Mouse (Mus musculus) liver, embryonic 14.5 days (tissue): ENCODE data around the gene Rftn2. TPM values are rescaled to one million over a fixed set of nuclear protein-coding genes. Genes with fewer than 3 reads are reported as not detected.
A peak's percentile ranks its signal among the peaks of the same experiment; 100 is the strongest.

ENCODE experiments used
- ATAC-seq: fragments of 200-750 bp; cut with Nextera tagmentation; 2 replicates; pipeline ENCODE4 v1.8.0; 2017; ENCODE audit warnings: moderate number of reproducible peaks, mild to moderate bottlenecking, moderate library complexity; ENCODE audit not compliant: insufficient read depth
- DNase-seq, 3 experiments: peaks; one replicate each; pipeline ENCODE4 v3.0.0-alpha.2; 2012 to 2013; ENCODE audit warnings: low read depth in 3 of 3, low spot score in 3 of 3
- H3K27ac ChIP-seq: fragments of 300-500 bp; sonication (generic); 2 replicates; pipeline ENCODE4 v1.5.1; 2014; ENCODE audit warnings: moderate library complexity, mild to moderate bottlenecking, control low read depth, inconsistent platforms
- H3K27me3 ChIP-seq: fragments of 300-500 bp; sonication (generic); 2 replicates; pipeline ENCODE4 v1.6.1; 2014; ENCODE audit warnings: mild to moderate bottlenecking, low read length, moderate library complexity; ENCODE audit not compliant: control insufficient read depth, insufficient read depth
- H3K36me3 ChIP-seq: fragments of 300-500 bp; sonication (generic); replicated peaks from 2 replicates; pipeline ENCODE4 v1.6.1; 2014; ENCODE audit warnings: low read depth; ENCODE audit not compliant: control insufficient read depth, insufficient read depth
- H3K4me1 ChIP-seq, 2 experiments: fragments of 200-500 bp in 1 of 2; fragments of 300-500 bp in 1 of 2; sonication (generic) in 1 of 2; replicated peaks; 2 replicates each; pipeline ENCODE4 v1.6.1; 2012 to 2014; ENCODE audit warnings: antibody characterized with exemption in 1 of 2, inconsistent platforms in 1 of 2, low read length in 1 of 2; ENCODE audit not compliant: control insufficient read depth in 2 of 2, insufficient read depth in 2 of 2
- H3K4me2 ChIP-seq: fragments of 300-500 bp; sonication (generic); 2 replicates; pipeline ENCODE4 v1.6.1; 2014; ENCODE audit warnings: low read depth, mild to moderate bottlenecking, control low read depth, moderate library complexity
- H3K4me3 ChIP-seq, 2 experiments: fragments of 200-500 bp in 1 of 2; fragments of 300-500 bp in 1 of 2; sonication (generic) in 1 of 2; 2 replicates each; pipeline ENCODE4 v1.5.1; 2012 to 2014; ENCODE audit warnings: low read depth in 2 of 2, low read length in 2 of 2, mild to moderate bottlenecking in 2 of 2, control low read depth in 1 of 2, inconsistent platforms in 1 of 2, moderate library complexity in 1 of 2; ENCODE audit not compliant: insufficient read depth in 1 of 2
- H3K9ac ChIP-seq: fragments of 300-500 bp; sonication (generic); replicated peaks from 2 replicates; pipeline ENCODE4 v1.6.1; 2014; ENCODE audit warnings: mild to moderate bottlenecking, control low read depth, moderate library complexity
- H3K9me3 ChIP-seq: fragments of 300-500 bp; sonication (generic); 2 replicates; pipeline ENCODE4 v1.6.1; 2016; ENCODE audit warnings: low read length, mixed read lengths; ENCODE audit not compliant: control insufficient read depth
- CTCF ChIP-seq: IDR thresholded peaks from 2 replicates; pipeline ENCODE4 v1.5.1; 2016; ENCODE audit warnings: antibody characterized with exemption, low read depth, control low read depth
- EP300 ChIP-seq: IDR thresholded peaks from 2 replicates; pipeline ENCODE4 v1.6.1; 2016; ENCODE audit warnings: antibody characterized with exemption, low read depth
- WGBS: fragments of 180-500 bp; shearing (Covaris S2); extraction: QIAGEN DNeasy Blood & Tissue Kit; methylation state at CpG from one replicate; pipeline ENCODE4 v1.1.7; 2014; ENCODE audit not compliant: insufficient replicate concordance; 5-methylcytosine and 5-hydroxymethylcytosine counted together
- polyA plus RNA-seq, 2 experiments: library from polyadenylated mRNA; depleted of rRNA in 1 of 2; stranded (reverse) in 1 of 2; unstranded in 1 of 2; fragments of >200 nt; fragmentation: Nextera tagmentation in 1 of 2; extraction: Ambion mirVana in 1 of 2; gene quantifications; 2 replicates each; pipeline versions ENCODE4 v1.2.1 to v1.2.3; 2012 to 2014

Gene Rftn2
- polyA plus RNA-seq, 2 experiments, result 0.37 to 0.38 TPM

DNA sequence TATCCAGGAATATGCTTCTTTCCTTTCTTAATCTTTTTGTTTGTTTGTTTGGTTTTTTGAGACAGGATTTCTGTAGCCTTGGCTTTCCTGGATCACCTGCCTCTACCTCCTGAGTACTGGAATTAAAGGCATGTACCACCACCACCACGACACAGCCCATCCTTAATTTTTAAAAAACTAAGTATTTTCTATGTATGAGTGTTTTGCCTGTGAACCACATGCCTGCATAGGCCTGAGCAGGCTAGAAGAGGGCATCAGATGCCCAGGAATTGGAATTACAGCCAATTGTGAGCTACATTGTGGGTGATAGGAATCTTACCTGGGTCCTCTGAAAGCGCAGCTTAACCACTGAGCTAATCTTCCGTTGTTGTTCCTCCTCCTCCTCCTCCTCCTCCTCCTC lies 92.3 kb downstream of the Rftn2 start:
- H3K9me3 ChIP-seq, result no peaks in the 10 kb centered on the region
- TF ChIP-seq CTCF (no peak), EP300 (no peak)
- no peak for ATAC-seq
- DNase-seq, result no peak
- H3K36me3 ChIP-seq, result no peaks in the 10 kb centered on the region; the same call in 1 of the 2 replicates
- H3K4me3 ChIP-seq, result no peak overlapping the region
- no peak overlapping the region for H3K4me2 ChIP-seq
- H3K9ac ChIP-seq, result no peak overlapping the region
- no peaks in the 10 kb centered on the region for H3K27me3 ChIP-seq
- H3K27ac ChIP-seq, result no peak overlapping the region
- peaks cover 13 to 18% of the 10 kb centered on the region in 2 experiments for H3K4me1 ChIP-seq
- 82% methylated on average over 3 of the region's 3 CpGs for WGBS

DNA sequence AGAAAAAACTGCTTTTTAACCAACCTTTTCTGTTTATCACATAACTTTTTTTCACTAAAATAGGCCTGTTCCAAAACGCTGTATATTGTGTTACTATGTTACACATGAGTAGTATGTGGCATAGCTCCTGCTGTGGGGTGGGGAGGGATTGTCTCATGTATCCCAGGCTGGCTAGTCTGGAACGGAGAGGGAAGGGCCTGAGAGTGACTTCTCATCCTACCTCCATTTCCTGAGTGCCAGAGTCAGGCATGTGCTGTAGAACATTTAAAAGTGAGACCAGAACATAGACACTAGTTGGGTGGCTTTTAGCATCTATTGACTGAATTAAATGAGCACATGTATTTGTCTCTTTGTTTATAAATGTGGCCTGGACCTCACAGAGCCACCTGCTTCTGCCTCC lies 93.4 kb downstream of the Rftn2 start:
- Histone ChIP-seq H3K9ac (no peak overlapping the region), H3K9me3 (no peaks in the 10 kb centered on the region), H3K4me1 (peaks cover 13 to 18% of the 10 kb centered on the region in 2 experiments), H3K27me3 (no peaks in the 10 kb centered on the region), H3K36me3 (no peaks in the 10 kb centered on the region; the same call in 1 of the 2 replicates), H3K4me2 (peak overlapping the region; percentile 11), H3K27ac (no peak overlapping the region), H3K4me3 (no peak overlapping the region)
- TF ChIP-seq CTCF (no peak), EP300 (no peak)
- DNase-seq (no peak), ATAC-seq (no peak)
- 61% methylated on average over 2 of the region's 2 CpGs for WGBS

DNA sequence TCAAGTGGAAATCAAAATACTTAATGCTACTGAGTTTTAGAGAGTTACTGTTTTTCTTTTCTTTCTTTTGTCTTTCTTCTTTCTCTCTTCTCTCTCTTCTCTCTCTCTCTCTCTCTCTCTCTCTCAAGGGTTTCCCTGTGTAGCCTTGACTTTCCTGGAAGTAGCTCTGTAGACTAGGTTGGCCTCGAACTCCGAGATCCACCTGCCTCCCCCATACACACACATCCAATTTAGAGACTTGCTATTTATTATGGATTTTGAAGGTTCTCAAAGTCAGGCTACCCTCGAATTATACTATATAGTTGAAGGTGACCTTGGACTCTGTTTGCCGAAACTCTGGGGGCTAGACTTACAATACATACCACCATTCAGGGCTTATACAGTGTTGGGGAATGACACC lies 94.3 kb downstream of the Rftn2 start:
- Histone ChIP-seq H3K9me3 (no peaks in the 10 kb centered on the region), H3K4me1 (peaks cover 13 to 18% of the 10 kb centered on the region in 2 experiments), H3K27me3 (no peaks in the 10 kb centered on the region), H3K9ac (peak overlapping the region; percentile 97), H3K36me3 (no peaks in the 10 kb centered on the region; the same call in 1 of the 2 replicates), H3K27ac (no peak overlapping the region), H3K4me3 (peak overlapping the region; percentile 47 to 81), H3K4me2 (peak overlapping the region; percentile 78)
- DNase-seq, result no peak
- TF ChIP-seq CTCF (no peak), EP300 (no peak)
- 51% methylated on average over 4 of the region's 4 CpGs for WGBS
- ATAC-seq, result no peak

DNA sequence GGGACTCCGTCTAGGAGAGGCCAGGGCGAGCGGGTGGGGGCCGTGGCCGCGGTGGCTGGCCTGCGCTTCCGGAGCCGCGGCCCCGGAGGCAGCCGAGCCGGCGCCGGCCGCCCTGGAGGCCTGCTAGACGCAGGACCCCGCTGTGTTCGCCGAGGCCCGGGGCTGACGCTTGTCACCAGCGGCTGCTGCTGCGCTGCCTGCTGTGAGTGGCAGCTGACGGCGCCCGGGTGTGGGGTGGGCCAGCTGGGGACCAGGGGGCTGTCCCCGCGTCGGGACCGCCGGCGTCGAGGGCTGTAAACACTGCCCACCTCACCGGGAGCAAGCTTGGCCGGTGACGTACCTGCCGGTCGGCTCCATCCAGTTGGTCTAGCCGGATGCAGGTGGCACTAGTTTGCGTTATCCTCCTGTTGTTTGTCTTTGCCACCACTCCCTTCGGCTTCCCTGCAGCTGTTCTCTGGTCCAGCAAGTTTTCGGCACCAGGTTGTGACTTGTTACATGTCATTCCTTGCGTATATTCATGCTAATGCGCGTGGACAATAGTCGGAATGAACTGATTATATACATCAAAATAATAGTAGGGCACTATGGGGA lies 95.1 kb downstream of the Rftn2 start:
- peak overlapping the region; percentile 76 for H3K27ac ChIP-seq
- H3K4me1 ChIP-seq, result peaks cover 13 to 18% of the 10 kb centered on the region in 2 experiments
- no peaks in the 10 kb centered on the region for H3K27me3 ChIP-seq
- peak; percentile 77 for ATAC-seq
- no peaks in the 10 kb centered on the region; the same call in 1 of the 2 replicates for H3K36me3 ChIP-seq
- TF ChIP-seq EP300 (no peak), CTCF (no peak)
- peak overlapping the region; percentile 97 for H3K9ac ChIP-seq
- peak; percentile 29 to 37 (median 32) for DNase-seq
- peak overlapping the region; percentile 78 for H3K4me2 ChIP-seq
- H3K4me3 ChIP-seq, result peak overlapping the region; percentile 81 to 92
- no peaks in the 10 kb centered on the region for H3K9me3 ChIP-seq
- under 1% methylated on average over 46 of the region's 47 CpGs for WGBS

DNA sequence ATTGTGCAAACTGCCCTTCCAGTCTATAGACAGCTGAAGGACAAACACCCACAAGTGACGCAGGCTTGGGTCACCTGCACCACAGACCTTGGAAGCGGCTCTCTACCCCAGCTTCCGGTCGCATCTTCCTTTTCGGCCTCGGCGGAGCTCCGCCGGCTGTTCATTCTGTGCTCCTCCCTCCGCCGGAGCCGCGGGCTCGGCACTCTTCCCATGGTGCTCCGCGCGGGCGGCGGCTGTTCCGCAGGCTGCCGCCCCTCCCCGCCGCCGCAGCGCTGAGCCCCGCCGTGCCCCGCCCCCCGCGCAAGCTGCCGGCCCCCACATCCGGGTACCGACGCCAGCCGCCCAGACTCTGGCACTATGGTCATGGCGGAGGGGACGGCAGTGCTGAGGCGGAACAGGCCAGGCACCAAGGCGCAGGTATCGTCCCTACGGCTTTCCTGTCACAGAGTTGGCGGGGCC lies 95.6 kb downstream of the Rftn2 start, which contains the start of gene Mob4:
Gene Mob4, plus strand, starts transcription at position 289 of the 459 bp plus-strand sequence.
- Histone ChIP-seq H3K9me3 (no peaks in the 10 kb centered on the region), H3K4me1 (peaks cover 13 to 18% of the 10 kb centered on the region in 2 experiments), H3K4me3 (peak within 1 kb of the TSS; percentile 81 to 92), H3K27me3 (no peaks in the 10 kb centered on the region), H3K4me2 (peak within 1 kb of the TSS; percentile 79), H3K9ac (peak within 1 kb of the TSS; percentile 97), H3K36me3 (no peaks in the 10 kb centered on the region; the same call in 1 of the 2 replicates), H3K27ac (peak within 1 kb of the TSS; percentile 76)
- under 1% methylated on average over 42 of the region's 42 CpGs for WGBS
- ATAC-seq (peak; percentile 96), DNase-seq (peak; percentile 84 to 87 (median 85))
- TF ChIP-seq CTCF, result no peak
- TF ChIP-seq EP300, result no peak; the same call in 1 of the 2 replicates
